Mouse (Mus musculus): Measurements from ENCODE around the gene 0610010K14Rik.

- TF ChIP-seq POLR2A (IDR thresholded peaks at IDR 0.05; ENCODE audit: low read depth, low read length) (no peak), CTCF (IDR thresholded peaks at IDR 0.05; ENCODE audit: extremely low read depth, insufficient read depth, insufficient read length, insufficient replicate concordance) (no peak)
These were observed 42.7 kb upstream of the 0610010K14Rik start for GRCm38 (mm10) chr11:70280441-70280840.

All from spleen, adult 2 months (tissue).